Mouse (Mus musculus) cerebral cortex, adult 2 months (tissue): ENCODE measurements around the gene Zfp663.

ENCODE experiments used
- WGBS: fragments of 180-500 bp; shearing (Covaris S2); methylation state at CpG from one replicate; pipeline ENCODE4 v1.1.7; 2018; 5-methylcytosine and 5-hydroxymethylcytosine counted together

The Zfp663 gene

DNA sequence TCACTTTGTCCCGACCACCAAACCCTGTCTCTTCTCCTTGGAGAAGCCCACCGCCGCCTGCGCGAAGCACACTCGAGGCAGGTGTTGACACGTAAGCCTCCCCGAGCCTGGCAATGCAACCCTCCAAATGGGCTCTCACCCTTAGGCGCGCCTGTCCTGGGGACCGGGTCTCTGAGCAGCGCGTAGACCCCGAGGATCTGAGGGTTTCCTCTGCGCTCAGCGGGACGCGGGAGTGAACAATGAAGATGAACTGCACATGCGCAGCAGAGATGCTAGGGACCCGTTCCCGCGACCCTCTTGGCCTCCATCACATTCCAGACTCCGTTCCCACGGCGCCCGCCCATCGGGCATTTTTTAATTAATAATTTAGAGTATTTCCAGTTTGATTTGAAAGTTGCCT lies at the start of gene Zfp663:
Gene Zfp663, minus strand, starts transcription at position 234 of the 400 bp plus-strand sequence.
- WGBS, result 1% methylated on average over 27 of the region's 27 CpGs

DNA sequence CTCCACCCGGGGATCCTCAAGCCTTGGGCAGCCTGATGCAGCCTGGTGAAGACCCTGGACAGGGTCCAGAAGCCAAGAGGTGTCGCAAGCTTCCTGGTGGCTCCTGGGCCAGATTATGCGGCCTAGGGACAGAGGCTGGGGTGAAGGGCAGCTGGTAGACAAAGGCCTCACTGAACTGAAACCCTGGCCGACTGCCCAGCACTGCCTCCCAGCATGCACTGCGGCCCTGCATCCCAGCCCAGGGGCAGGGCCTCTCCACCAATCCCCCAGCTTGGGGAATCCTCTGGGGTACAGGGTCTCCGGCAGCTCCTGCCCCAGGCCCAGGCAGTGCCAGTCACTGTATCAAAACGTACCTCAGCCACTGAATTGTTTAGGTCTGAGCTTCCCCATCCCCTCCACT lies 48.8 kb upstream of the Zfp663 start:
- 55% methylated on average over 7 of the region's 7 CpGs for WGBS

DNA sequence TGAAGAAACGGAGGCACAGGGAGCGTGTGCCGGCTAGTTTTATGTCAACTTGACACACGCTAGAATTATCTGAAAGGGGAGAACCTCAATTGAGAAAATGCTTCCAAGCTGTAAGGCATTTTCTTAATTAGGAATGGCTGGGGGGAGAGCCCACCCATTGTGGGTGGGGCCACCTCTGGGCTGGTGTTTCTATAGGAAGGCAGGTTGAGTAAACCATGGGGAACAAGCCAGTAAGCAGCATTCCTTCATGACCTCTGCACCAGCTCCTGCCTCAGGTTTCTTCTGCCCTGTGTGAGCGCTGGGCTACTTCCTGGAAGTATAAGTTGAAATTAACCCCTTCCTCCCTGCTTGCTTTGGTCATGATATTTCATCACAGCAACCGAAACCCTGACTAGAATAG lies 47.3 kb upstream of the Zfp663 start:
- 94% methylated on average over 6 of the region's 6 CpGs for WGBS

GRCm38 (mm10) chr2:165415141-165415721 lies 46.7 kb upstream of the Zfp663 start:
- WGBS, result 61% methylated on average over 11 of the region's 11 CpGs

DNA sequence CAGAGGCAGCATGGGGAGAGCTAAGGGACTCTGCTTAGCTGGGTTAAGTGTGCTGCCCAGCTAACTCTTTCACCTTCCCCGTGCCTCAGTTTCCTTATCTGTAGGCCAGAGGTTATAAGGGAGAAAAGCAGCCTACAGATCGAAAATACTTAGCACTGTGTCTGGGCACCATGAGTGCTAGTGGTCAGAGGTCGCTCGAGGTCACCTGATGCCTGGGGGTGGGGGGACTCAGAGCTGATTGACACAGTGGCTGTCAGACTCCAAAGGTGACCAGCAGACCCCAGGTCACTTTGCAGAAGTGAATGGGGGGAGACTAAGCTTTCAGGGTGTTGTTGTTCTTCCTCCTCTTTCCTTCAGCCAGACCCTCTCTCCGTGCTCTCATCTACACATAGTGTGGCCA lies 45.8 kb upstream of the Zfp663 start:
- WGBS, result 86% methylated on average over 5 of the region's 5 CpGs

DNA sequence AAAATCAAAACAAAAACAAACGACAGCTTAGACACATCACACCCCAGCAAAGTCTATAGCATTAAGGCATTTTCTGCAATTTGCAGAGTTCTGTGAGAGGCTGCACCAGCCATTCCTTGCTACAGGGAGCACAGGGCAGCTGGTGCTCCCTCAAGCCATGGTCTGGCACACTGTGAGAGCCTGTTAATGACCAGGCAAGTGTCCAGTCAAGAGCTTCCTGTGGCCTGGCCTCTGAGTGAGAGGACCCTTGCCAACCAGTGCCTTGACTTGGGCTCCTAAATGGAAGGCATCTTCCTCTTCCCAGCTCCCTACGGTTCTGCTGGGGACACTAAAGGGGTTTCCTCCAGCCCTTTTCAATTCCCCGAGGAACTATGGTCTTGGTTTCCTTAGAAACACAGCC lies 45.4 kb upstream of the Zfp663 start:
- WGBS, result 59% methylated on average over 3 of the region's 3 CpGs

- 22% methylated on average over 10 of the region's 10 CpGs for WGBS
Measured at GRCm38 (mm10) chr2:165407700-165408301, 39.3 kb upstream of the Zfp663 start.

DNA sequence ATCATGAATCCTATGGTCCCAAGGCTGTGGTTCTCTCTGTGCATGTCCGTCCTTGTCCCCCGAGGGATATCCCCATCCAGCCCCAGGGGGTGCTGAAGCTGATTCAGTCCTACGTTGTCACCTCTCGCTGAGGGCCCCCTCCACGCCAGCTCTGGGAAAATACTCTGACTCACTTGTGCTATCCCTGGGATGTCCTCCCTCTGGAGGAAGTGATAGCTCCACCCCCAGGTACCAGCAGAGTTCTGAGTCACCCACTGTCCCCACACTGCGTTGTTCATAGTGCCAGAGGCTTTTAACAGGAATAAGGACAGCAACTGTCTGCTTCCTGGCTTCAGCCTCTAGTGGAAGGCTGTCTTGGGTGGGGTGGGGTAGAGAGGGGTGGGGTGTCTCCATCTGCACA lies 36.8 kb upstream of the Zfp663 start:
- WGBS, result 36% methylated on average over 6 of the region's 6 CpGs

GRCm38 (mm10) chr2:165404951-165405350 lies 36.4 kb upstream of the Zfp663 start:
- 59% methylated on average over 9 of the region's 9 CpGs for WGBS

GRCm38 (mm10) chr2:165398164-165398785 lies 29.7 kb upstream of the Zfp663 start:
- WGBS, result 85% methylated on average over 15 of the region's 15 CpGs

GRCm38 (mm10) chr2:165397502-165398163 lies 29.1 kb upstream of the Zfp663 start:
- 71% methylated on average over 23 of the region's 23 CpGs for whole genome bisulfite sequencing

DNA sequence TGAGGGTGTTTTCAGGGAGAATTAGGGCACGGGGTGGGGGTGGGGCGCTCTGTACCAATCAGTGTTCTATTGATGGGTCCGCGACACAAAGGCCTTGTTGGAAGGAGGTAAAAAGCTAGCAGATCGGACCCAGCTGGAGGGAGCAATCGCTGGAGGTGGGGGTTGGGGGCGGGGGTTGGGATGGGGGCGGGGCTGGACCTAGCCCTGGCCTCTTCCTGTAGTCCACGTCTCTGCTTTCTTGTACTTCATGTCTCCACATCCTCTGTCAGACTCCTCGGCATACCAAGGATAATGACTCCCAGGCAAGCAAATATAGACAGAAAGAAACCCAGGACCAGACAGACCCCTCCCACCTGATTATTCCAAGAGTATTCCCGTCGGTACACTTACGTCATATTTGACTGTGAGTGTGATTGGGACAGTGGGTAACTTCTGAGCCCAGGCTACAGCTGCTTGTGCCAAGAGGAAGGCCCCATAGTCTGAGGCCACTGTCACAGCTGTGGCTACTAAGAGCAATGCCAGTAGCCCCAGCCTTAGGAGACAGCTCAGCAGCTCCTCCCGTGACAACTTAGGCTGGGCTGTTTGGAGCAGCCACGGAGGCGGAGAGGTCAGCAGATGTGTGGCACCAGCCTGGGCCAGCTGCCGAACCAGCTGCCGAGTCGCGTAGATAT lies 28.4 kb upstream of the Zfp663 start:
- 51% methylated on average over 20 of the region's 20 CpGs for WGBS

DNA sequence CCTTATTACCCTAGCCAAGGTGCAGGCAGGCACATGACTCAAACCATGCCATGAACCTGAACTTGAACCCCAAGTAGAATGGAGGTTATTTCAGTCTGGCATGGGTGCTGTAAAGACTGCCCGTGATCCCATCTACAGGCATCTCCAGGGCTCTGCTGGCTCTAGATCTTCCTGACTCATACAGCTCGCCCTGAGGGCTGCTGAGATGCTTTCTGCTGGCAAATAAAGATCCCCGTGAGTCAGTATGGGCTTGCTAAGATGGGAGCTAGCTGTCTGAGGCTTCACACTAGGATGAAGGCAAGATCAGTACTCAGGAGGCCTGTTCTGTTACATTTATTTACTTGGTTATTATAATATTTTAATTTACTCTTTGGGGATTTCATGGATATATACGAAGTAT lies 23.6 kb upstream of the Zfp663 start:
- WGBS, result 66% methylated on average over 4 of the region's 4 CpGs

DNA sequence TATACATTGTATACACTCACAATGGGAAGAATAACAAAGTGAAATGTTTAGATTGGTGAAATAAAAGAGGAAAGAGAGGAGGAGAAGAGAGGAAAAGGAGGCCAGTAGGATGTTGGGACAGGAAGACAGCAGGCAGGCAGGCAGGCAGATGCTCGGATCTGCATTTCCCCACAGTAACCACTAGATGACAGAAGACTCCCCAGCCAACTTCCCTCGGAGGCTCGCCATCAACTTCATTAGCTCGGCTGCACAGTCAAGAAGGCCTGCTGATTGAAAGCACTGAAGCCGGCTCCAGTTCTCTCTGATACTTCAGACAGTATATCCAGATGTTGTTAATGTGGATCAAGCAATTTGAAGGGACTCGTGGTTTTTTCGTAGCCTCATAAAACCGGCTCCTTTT lies 23.0 kb upstream of the Zfp663 start:
- 18% methylated on average over 8 of the region's 8 CpGs for WGBS

DNA sequence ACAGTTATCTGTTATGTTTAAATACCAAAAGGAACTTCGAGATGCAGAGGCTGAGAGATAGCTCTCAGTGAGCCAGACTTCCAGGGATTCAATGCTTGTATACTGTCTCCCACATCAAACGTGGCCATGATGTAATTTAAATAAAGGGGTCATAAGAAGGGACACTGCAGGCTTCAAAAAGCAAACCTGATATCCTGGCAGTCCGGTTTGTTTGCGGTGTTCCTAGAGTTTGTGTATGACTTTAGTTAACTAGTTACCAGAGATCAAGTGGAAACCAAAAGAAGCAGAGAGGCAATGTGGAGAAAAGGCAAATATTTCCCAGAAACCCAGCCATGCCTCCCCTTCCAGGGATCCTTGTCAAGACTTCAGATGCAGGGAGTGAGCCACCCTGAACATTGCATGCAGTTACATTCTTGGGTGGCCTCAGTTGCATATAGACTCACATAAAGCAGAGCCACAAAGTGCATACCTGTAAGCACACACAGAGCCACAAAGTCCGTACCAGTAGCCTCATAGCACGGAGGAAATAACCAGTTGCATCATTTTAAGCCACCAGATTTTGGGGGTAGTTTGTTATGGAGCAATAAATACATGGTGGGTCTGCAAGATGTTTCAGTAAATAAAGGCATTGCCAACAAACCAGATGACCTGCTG lies 20.9 kb upstream of the Zfp663 start:
- WGBS, result 85% methylated on average over 6 of the region's 6 CpGs

- WGBS, result under 1% methylated on average over 40 of the region's 40 CpGs
Measured at GRCm38 (mm10) chr2:165387844-165388495, 19.4 kb upstream of the Zfp663 start, which contains the start of gene Zfp334. Zfp334 (minus strand) TSS chr2:165388259.

- 10% methylated on average over 4 of the region's 4 CpGs for WGBS
Measured at GRCm38 (mm10) chr2:165387370-165387769, 18.8 kb upstream of the Zfp663 start.

DNA sequence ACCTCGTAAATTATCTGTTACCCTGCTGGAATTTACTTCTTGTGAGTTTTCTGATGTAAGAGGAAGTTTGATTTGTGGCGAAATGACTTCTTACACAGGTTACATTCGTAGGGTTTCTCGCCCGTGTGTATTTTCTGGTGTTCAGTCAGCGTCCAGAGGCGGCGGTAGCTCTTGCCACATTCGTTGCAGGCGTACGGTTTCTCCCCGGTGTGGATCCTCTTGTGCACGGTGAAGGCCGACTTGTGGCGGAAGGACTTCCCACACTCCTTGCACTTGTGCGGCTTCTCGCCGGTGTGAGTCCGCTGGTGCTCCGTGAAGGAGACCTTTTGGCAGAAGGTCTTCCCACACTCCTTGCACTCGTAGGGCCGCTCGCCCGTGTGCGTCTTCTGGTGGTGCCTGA lies 11.5 kb upstream of the Zfp663 start:
- WGBS, result 95% methylated on average over 25 of the region's 25 CpGs

DNA sequence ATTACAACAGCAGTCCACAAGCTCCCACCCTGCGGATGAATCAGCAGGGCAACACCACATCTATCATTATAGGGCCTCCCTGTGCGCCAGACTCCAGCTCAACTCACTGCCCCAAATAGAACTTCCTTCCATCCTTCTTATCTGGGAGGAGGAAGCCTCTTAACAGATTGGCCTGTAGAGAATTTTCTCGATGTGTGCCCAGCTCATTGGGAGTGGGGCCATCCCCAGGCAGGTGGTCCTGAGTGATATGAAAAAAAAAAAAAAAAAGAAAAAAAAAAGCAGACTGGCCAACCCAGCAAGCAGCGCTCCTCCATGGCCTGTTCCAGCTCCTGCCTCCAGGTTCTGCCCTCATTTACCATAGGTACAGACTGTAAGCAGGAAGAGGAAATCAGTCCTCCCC lies 7.5 kb upstream of the Zfp663 start:
- 55% methylated on average over 4 of the region's 4 CpGs for WGBS

- WGBS, result 57% methylated on average over 5 of the region's 5 CpGs
Measured at GRCm38 (mm10) chr2:165375478-165375877, 6.9 kb upstream of the Zfp663 start.

GRCm38 (mm10) chr2:165371066-165371465 lies 2.5 kb upstream of the Zfp663 start:
- whole genome bisulfite sequencing, result 44% methylated on average over 3 of the region's 3 CpGs
